Mouse (Mus musculus): ENCODE data around the gene Tcf20. TPM values are rescaled to one million over a fixed set of nuclear protein-coding genes. Genes with fewer than 3 reads are reported as not detected.
A peak's percentile ranks its signal among the peaks of the same experiment; 100 is the strongest.

Gene Tcf20
- total RNA-seq, 2 experiments from 2014 or later: 24.8 to 27.8 TPM

GRCm38 (mm10) chr15:82929595-82929994 lies 58.1 kb downstream of the Tcf20 start:
- intact Hi-C loops (cut with DNase I): no loop called here
- no peak for DNase-seq

GRCm38 (mm10) chr15:82928844-82929243 lies 58.8 kb downstream of the Tcf20 start:
- DNase-seq: no peak
- intact Hi-C loops (cut with DNase I): no loop called here

- DNase-seq: no peak
- intact Hi-C loops (cut with DNase I): no loop called here
Observed at GRCm38 (mm10) chr15:82928023-82928422, 59.6 kb downstream of the Tcf20 start.

GRCm38 (mm10) chr15:82927057-82927456 lies 60.6 kb downstream of the Tcf20 start:
- intact Hi-C loops (cut with DNase I): no loop called here
- DNase-seq: no peak

DNA sequence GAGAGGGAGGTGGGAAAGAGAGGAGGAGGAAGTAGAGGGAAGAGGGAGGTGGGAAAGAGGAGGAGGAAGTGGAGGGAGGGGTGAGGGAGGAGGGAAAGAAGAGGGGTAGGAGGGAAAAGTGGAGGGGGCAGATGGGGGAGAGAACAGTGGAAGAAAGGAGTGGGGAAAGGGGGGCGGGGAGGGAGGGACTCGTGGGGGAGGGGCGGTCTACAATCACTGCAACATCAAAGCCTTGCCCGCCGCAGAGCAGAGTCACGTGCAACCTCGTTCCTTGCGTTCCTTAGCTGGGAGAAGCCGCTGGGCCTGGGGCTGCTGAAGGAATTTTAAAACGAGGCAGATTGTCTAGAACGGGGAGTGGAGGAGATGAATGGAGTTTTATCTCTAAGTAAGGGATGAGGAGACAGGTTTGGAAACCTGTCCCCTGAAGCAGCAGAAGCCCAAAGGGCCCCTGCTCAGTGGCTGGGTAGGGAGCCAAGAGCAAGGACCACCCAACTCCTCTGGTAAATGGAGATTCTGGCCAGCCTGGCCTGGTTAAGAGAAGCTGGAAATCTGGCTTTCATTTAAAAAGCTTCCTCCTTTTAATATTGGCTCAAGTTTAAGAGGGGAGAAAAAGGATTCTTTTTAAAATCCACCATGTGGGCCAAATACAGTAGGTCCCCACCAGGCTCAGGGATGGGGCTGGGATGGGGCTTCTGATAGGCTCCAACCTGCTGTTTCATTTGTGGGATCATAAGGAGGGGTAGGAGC lies 62.8 kb downstream of the Tcf20 start:
- intact Hi-C loops (cut with DNase I): no loop called here
- DNase-seq: no peak

- no peak for DNase-seq
- intact Hi-C loops (cut with DNase I): no loop called here
Observed at GRCm38 (mm10) chr15:82923531-82923930, 64.1 kb downstream of the Tcf20 start.

DNA sequence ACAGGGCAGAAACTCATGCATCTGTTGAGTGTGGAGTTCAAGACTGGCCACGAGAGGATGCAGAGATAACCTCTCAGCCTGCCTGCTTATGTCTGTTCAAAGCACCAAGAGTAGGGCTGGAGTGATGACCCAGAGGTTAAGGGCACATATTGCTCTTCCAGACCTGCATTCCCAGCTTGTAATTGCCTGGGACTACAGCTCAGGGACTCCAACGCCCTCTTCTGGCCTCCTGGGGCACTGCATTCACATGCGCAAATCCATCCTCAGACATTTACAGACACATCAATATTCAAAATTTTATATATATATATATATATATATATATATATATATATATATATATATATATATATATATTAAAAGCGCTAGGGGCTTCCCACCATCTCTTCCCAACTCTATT lies 64.9 kb downstream of the Tcf20 start:
- intact Hi-C loops (cut with DNase I): no loop called here
- no peak for DNase-seq

DNA sequence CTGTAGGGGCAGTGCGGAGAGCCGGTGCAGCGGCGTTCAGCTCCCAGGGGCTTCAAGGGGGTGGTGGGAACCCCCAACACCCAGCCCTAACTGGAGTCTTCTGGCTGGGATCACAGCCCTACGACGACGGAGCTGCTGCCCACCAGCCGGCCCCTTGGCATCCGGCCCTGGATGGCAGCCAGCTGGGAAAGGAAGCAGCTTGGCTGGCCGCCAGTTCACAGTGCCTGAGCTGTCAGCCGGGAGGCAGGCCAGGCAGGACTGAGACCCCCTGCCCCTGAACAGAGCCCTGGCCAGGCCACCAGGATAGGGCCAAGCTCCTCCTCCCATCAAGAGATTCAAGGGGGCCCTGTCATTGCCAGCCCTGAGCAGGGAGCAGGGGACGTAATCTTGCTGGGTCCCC lies 65.6 kb downstream of the Tcf20 start:
- DNase-seq: peak in 1 of 2 experiments; percentile 38
- intact Hi-C loops (cut with DNase I): no loop called here

GRCm38 (mm10) chr15:82921559-82921958 lies 66.1 kb downstream of the Tcf20 start:
- no peak for DNase-seq
- intact Hi-C loops (cut with DNase I): no loop called here

- intact Hi-C loops (cut with DNase I): no loop called here
Observed at GRCm38 (mm10) chr15:82920895-82921515, 66.7 kb downstream of the Tcf20 start.

DNA sequence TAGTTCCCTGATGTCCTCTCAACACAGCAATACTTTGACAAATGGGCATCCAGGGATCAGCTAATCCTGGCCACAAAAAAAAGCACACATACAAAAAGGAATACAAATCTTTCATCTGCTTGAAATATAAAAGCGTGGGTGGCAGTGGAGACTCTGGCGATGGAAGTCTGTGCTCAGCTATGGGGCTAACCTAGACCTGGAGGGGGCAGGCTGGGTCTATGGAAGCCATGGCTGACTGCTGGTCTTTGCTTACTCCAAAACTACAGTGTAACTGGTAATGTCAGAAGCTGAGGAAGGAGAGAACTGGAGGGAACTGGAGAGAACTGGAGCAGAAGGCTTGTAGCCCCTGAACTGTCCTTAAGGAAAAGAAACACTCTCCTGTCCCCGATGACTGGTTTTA lies 69.7 kb downstream of the Tcf20 start:
- intact Hi-C loops (cut with DNase I): no loop called here
- DNase-seq: no peak

More at GRCm38 (mm10) chr15:82920895-82921515, 66.7 kb downstream of the Tcf20 start:
- DNase-seq: peak in 1 of 2 experiments; percentile 33

- intact Hi-C loops (cut with DNase I): no loop called here
Observed at GRCm38 (mm10) chr15:82917207-82917844, 70.3 kb downstream of the Tcf20 start.

DNA sequence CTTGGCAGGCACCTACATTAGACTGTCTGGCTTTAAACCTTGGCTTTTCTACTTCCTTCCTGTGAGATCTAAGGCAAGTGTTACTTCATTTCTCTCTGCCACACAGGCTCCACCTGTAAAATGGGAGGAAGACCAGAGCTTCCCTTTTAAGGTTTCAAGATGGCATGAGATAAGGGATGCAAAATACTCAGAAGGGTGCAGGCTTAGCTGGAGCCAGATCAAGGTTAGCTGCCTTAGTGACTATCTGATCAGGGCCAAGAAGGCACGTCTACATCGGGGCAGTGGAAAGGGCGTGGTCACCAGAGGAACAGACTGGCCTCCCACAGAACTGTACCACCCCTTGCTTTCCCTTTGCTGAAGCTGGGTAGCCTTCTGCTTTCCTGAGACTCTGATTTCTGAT lies 73.2 kb downstream of the Tcf20 start:
- intact Hi-C loops (cut with DNase I): no loop called here

More at GRCm38 (mm10) chr15:82917207-82917844, 70.3 kb downstream of the Tcf20 start:
- DNase-seq: no peak

DNA sequence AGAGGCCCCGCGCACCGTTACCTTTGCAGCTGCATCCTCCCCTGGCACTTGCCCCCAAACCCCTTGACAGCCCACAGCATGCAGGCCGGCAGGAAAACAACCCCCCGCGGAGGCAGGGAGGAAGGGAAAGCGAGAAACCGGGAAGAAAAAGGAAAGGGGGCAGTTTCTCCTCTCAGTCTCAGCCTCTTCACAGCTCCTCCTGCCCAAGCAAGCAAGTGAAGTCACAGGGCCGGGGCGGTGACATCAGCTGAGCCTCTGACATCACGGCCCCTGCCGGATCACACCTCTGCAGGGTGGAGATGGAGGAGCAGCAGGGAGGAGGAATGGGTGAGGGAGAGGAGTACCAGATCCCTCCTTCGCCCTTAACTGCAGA lies 75.7 kb downstream of the Tcf20 start:
- intact Hi-C loops (cut with DNase I): no loop called here
- peak in 1 of 2 experiments; percentile 11 for DNase-seq

More for the DNA sequence above, 73.2 kb downstream of the Tcf20 start:
- DNase-seq: no peak

- intact Hi-C loops (cut with DNase I): no loop called here
- DNase-seq: peak in 1 of 2 experiments; percentile 9
Observed at GRCm38 (mm10) chr15:82911001-82911964, 76.4 kb downstream of the Tcf20 start.

DNA sequence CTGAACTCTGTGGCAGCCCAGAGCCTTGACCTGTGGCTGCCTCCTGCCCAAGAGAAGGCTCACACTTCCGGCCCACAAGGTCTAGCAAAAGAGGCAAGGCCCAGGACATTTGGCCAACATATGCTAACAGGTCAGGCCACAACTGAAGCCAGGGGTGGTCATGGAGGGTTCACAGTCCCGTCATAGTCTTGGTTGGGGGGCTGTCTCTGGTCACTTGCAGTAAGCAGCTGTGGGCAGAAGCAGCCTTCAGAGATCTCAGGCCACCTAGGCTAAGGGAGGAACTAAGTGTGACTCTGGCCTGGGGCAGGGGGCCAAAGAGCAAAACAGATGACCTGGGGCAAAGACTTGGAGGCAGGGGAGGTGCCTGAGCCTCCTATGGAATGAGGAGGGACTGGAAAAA lies 77.1 kb downstream of the Tcf20 start:
- peak in 1 of 2 experiments; percentile 6 for DNase-seq
- intact Hi-C loops (cut with DNase I): no loop called here

GRCm38 (mm10) chr15:82909791-82910190 lies 77.9 kb downstream of the Tcf20 start:
- no peak for DNase-seq
- intact Hi-C loops (cut with DNase I): no loop called here

DNA sequence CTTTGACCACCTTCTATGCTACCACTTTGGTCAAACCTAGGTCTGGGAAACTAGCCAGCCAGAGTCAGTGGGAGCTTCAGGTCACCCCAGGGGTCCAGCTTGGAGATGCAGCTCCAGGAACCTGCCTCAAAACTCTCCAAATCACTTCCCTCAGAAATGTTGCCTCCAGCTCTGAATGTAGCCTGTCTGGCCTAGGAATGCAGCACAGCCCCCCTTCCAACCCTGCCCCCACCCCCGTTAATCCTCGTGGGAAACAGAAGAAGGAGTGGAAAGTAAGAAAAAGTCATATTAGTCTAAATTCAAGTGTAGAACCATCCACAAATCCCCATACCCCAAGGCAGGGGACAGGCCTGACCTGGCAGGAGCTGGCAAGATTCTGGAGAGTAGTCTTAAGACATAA lies 79.2 kb downstream of the Tcf20 start:
- DNase-seq: no peak
- intact Hi-C loops (cut with DNase I): no loop called here

GRCm38 (mm10) chr15:82907306-82907705 lies 80.4 kb downstream of the Tcf20 start:
- intact Hi-C loops (cut with DNase I): no loop called here
- DNase-seq: no peak

GRCm38 (mm10) chr15:82906574-82907061 lies 81.1 kb downstream of the Tcf20 start:
- intact Hi-C loops (cut with DNase I): no loop called here
- no peak for DNase-seq

Data from gastrocnemius, postnatal 36 days (tissue).